Mouse (Mus musculus) neural tube, embryonic 11.5 days (tissue): Measurements from ENCODE around the gene Dnah14. TPM values are rescaled to one million over a fixed set of nuclear protein-coding genes. Genes with fewer than 3 reads are reported as not detected.
"Not testable (repeated sequence)": the region's sequence is repeated elsewhere in the genome, so short reads cannot be mapped to it uniquely, and the experiment has no call there.

Experiments used
- ATAC-seq: fragments of 200-750 bp; cut with Nextera tagmentation; 2 replicates; pipeline ENCODE4 v1.8.0; 2017; ENCODE audit warnings: moderate number of reproducible peaks, mild to moderate bottlenecking, moderate TSS enrichment, moderate library complexity; ENCODE audit not compliant: insufficient read depth, low FRiP score, low TSS enrichment
- DNase-seq: peaks from one replicate; pipeline ENCODE4 v3.0.0-alpha.2; 2015; ENCODE audit warnings: low spot score
- H3K27ac ChIP-seq: fragments of 300-500 bp; sonication (generic); 2 replicates; pipeline ENCODE4 v1.5.1; 2014; ENCODE audit warnings: low read depth, mild to moderate bottlenecking, low read length
- H3K27me3 ChIP-seq: fragments of 300-500 bp; sonication (generic); 2 replicates; pipeline ENCODE4 v1.6.1; 2014; ENCODE audit warnings: mild to moderate bottlenecking, low read length, mixed read lengths; ENCODE audit not compliant: control insufficient read depth, insufficient read depth
- H3K36me3 ChIP-seq: fragments of 300-500 bp; sonication (generic); 2 replicates; pipeline ENCODE4 v1.6.1; 2014; ENCODE audit warnings: mild to moderate bottlenecking, low read length, moderate library complexity, mixed read lengths; ENCODE audit not compliant: control insufficient read depth, insufficient read depth
- H3K4me1 ChIP-seq: fragments of 300-500 bp; sonication (generic); 2 replicates; pipeline ENCODE4 v1.6.1; 2014; ENCODE audit warnings: low read length, mixed read lengths; ENCODE audit not compliant: control insufficient read depth, insufficient read depth
- H3K4me2 ChIP-seq: fragments of 300-500 bp; sonication (generic); 2 replicates; pipeline ENCODE4 v1.6.1; 2014; ENCODE audit warnings: low read depth, mild to moderate bottlenecking, moderate library complexity
- H3K4me3 ChIP-seq: fragments of 300-500 bp; sonication (generic); 2 replicates; pipeline ENCODE4 v1.5.1; 2014; ENCODE audit warnings: low read depth, low read length
- H3K9ac ChIP-seq: fragments of 300-500 bp; sonication (generic); 2 replicates; pipeline ENCODE4 v1.6.1; 2014; ENCODE audit warnings: mild to moderate bottlenecking, low read length
- H3K9me3 ChIP-seq: fragments of 300-500 bp; sonication (generic); 2 replicates; pipeline ENCODE4 v1.6.1; 2016; ENCODE audit warnings: low read length; ENCODE audit not compliant: control insufficient read depth
- WGBS: fragments of 180-500 bp; shearing (Covaris S2); extraction: QIAGEN DNeasy Blood & Tissue Kit; methylation state at CpG from one replicate; pipeline ENCODE4 v1.1.7; 2014; 5-methylcytosine and 5-hydroxymethylcytosine counted together
- polyA plus RNA-seq: library from polyadenylated mRNA; unstranded; fragments of >200 nt; fragmentation: Nextera tagmentation; extraction: Ambion mirVana; gene quantifications from 2 replicates; pipeline ENCODE4 v1.2.1, GENCODE M21; 2014

Gene Dnah14
- polyA plus RNA-seq, 1 experiment from 2014 or later: 2.1 TPM

GRCm38 (mm10) chr1:181728707-181729106 lies 152.3 kb downstream of the Dnah14 start:
- Histone ChIP-seq H3K9me3 (no peaks in the 10 kb centered on the region), H3K4me2 (no peak overlapping the region), H3K4me1 (no peaks in the 10 kb centered on the region), H3K27ac (no peak overlapping the region), H3K9ac (no peak overlapping the region), H3K27me3 (no peaks in the 10 kb centered on the region), H3K4me3 (no peak overlapping the region), H3K36me3 (no peaks in the 10 kb centered on the region)
- no peak for ATAC-seq
- 66% methylated on average over 5 of the region's 5 CpGs for WGBS
- DNase-seq: no peak

DNA sequence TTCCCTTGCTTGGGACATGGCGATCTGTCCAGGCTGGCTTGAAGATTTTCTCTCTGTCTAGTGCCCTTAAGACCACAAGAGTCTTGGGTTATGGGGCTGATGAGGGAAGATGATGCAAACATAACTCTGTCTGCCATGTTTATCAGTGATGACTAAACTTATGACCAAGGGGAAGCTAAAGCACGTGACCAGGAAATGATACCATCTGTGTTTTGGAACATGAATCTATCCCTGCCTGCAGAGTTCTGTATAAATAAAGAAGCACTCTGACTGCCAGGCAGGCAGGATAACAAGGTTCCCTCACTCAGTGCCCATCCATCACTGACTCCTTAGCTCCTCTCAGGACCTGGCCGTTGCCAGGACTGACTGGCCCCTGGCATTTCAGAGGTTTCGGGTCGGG lies 157.2 kb downstream of the Dnah14 start:
- Histone ChIP-seq H3K4me2 (no peak overlapping the region), H3K4me1 (0 out of 2 replicates have a peak, but pooled peaks cover 2% of the 10 kb centered on the region), H3K9me3 (no peaks in the 10 kb centered on the region), H3K36me3 (no peaks in the 10 kb centered on the region), H3K9ac (no peak overlapping the region), H3K27me3 (no peaks in the 10 kb centered on the region), H3K27ac (no peak overlapping the region), H3K4me3 (no peak overlapping the region)
- WGBS: 74% methylated on average over 5 of the region's 5 CpGs
- no peak for ATAC-seq
- DNase-seq: no peak

DNA sequence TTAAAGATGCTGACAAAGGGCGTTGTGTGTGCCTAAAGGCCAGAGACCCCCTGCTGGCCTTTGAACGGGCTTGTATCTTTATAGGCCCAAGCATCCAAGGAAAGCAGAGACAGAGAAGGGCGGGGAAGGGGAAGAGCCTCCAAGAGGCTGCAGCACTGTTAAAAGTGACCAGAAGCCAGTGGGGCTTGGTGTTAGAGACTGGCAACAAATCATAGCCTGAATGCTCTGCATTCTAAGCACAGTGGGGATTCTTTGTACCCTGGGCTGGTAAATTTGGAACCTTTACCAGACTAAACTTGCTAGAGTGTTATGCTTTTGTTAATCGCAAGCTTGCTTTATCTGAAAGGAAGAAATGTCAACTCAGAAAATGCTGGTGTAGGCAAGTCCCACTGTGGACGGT lies 163.9 kb downstream of the Dnah14 start:
- Histone ChIP-seq H3K27me3 (no peaks in the 10 kb centered on the region), H3K4me1 (no peaks in the 10 kb centered on the region; the same call in 1 of the 2 replicates), H3K27ac (no peak overlapping the region), H3K4me3 (no peak overlapping the region), H3K9ac (no peak overlapping the region), H3K4me2 (no peak overlapping the region), H3K9me3 (no peaks in the 10 kb centered on the region), H3K36me3 (no peaks in the 10 kb centered on the region)
- WGBS: 40% methylated on average over 5 of the region's 5 CpGs
- DNase-seq: no peak
- no peak for ATAC-seq

- no peak overlapping the region for H3K9ac ChIP-seq
- 44% methylated on average over 4 of the region's 4 CpGs for WGBS
- no peaks in the 10 kb centered on the region for H3K9me3 ChIP-seq
- no peak overlapping the region for H3K27ac ChIP-seq
- no peak overlapping the region for H3K4me2 ChIP-seq
- H3K4me1 ChIP-seq: no peaks in the 10 kb centered on the region; the same call in 1 of the 2 replicates
- H3K36me3 ChIP-seq: no peaks in the 10 kb centered on the region
- no peaks in the 10 kb centered on the region for H3K27me3 ChIP-seq
- DNase-seq (no peak), ATAC-seq (no peak)
- H3K4me3 ChIP-seq: no peak overlapping the region
Observed at GRCm38 (mm10) chr1:181742251-181742885, 166.0 kb downstream of the Dnah14 start.

DNA sequence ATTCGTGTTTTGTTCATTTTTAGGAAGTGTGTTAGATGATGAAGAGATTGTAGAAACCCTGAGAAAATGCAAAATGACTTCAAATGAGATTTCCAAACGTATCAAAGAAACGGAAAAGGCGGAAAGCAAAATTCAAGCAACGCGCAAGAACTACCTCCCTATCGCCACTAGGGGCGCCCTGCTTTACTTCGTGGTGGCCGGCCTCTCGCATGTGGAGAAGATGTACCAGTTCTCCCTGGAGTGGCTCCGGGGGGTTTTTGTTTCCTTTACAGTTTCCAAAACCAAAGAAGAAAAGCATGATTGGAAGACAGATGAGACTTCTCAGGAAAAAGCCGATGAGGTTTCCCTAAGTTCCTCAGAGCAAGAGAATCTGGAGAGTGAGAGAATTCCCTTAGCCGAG lies 193.0 kb downstream of the Dnah14 start:
- no peak overlapping the region for H3K27ac ChIP-seq
- no peak overlapping the region for H3K4me3 ChIP-seq
- no peak for DNase-seq
- H3K27me3 ChIP-seq: no peaks in the 10 kb centered on the region
- 57% methylated on average over 14 of the region's 14 CpGs for WGBS
- H3K4me1 ChIP-seq: no peaks in the 10 kb centered on the region
- H3K9me3 ChIP-seq: no peaks in the 10 kb centered on the region
- no peak overlapping the region for H3K4me2 ChIP-seq
- no peak overlapping the region for H3K9ac ChIP-seq
- H3K36me3 ChIP-seq: no peaks in the 10 kb centered on the region
- no peak for ATAC-seq

DNA sequence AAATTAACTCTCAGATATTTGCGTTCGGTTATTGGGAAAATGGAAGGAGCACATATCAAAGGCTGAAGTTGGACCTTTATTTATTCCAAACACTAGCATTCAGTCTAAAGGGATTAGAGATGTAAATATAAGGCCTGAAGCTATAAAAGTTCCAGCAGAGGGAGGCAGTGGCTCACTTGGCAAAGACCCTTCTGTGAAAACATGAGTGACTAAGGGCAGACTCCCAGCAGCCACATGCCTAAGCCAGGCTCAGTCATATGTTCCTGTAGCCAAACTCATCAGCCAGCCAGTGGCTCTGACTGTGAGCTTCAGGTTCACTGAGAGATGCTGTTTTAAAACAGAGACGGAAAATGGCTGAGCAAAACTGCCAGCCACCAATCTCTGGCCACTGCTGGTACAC lies 195.5 kb downstream of the Dnah14 start:
- Histone ChIP-seq H3K36me3 (no peaks in the 10 kb centered on the region), H3K4me1 (no peaks in the 10 kb centered on the region), H3K9ac (no peak overlapping the region), H3K27ac (no peak overlapping the region), H3K4me3 (no peak overlapping the region), H3K4me2 (no peak overlapping the region), H3K27me3 (no peaks in the 10 kb centered on the region), H3K9me3 (no peaks in the 10 kb centered on the region)
- WGBS: 95% methylated on average over 3 of the region's 3 CpGs
- DNase-seq (no peak), ATAC-seq (no peak)

DNA sequence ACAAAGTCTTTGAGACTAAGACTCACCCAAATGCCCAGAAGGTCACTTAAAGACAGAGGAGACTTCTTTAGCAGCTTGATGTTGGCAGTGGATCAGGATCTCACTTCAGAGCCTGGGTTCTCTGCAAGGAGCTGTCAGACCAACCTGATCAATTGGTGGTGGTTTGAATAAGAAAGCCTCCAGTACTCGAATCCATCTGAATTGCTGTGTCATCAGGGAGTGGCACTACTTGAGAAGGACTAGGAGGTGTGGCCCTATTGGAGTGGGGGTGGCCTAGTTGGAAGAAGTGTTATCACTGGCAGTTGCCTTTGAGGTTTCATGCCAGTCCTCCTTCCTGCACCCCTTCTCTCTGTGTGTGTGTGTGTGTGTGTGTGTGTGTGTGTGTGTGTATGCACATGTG lies 200.2 kb downstream of the Dnah14 start:
- no peak for ATAC-seq
- Histone ChIP-seq H3K9ac (no peak overlapping the region), H3K27ac (no peak overlapping the region), H3K27me3 (no peaks in the 10 kb centered on the region), H3K4me2 (no peak overlapping the region), H3K4me1 (no peaks in the 10 kb centered on the region), H3K36me3 (no peaks in the 10 kb centered on the region), H3K4me3 (no peak overlapping the region), H3K9me3 (no peaks in the 10 kb centered on the region)
- DNase-seq: no peak
- 52% methylated on average over 1 of the region's 1 CpGs for WGBS

- not testable (repeated sequence) for H3K9ac ChIP-seq, H3K4me1 ChIP-seq, H3K27me3 ChIP-seq, DNase-seq, ATAC-seq, H3K27ac ChIP-seq, H3K4me2 ChIP-seq, H3K36me3 ChIP-seq, H3K4me3 ChIP-seq, H3K9me3 ChIP-seq
- WGBS: 94% methylated on average over 11 of the region's 11 CpGs
Observed at GRCm38 (mm10) chr1:181782600-181782999, 206.2 kb downstream of the Dnah14 start.

- Histone ChIP-seq H3K27ac (no peak overlapping the region), H3K36me3 (no peaks in the 10 kb centered on the region), H3K4me2 (no peak overlapping the region), H3K9me3 (no peaks in the 10 kb centered on the region), H3K4me1 (no peaks in the 10 kb centered on the region), H3K27me3 (no peaks in the 10 kb centered on the region), H3K4me3 (no peak overlapping the region), H3K9ac (no peak overlapping the region)
- DNase-seq: no peak
- ATAC-seq: no peak
- WGBS: 68% methylated on average over 6 of the region's 6 CpGs
Observed at GRCm38 (mm10) chr1:181789952-181790351, 213.6 kb downstream of the Dnah14 start.
